Comparison of ENCODE assay signal across 25 mouse cellular contexts in the genomic region with DNA sequence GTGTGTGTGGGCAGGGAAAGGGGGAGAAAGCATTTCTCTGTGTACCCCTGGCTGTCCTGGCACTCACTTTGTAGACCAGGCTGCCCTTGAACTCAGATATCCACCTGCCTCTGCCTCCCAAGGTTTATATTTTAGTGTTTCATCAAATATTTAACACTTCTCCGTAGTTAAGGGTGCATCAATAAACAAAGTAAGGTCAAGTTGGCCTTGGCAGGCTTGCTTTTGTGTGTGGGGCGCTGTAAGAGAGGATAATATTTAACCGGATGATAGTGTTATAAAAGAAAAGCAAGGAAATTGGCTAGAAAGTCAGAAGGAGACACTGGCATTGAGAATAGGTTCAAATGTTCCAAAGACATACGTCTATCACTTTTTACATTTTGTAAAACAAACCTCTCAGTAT.
"Had no signal": no experiment of that assay in that cellular context is flagged by ENCODE, and none has a peak within 500 bp of the region (broad histone marks: within the 10 kb centered on the region; RNA-seq: fewer than 3 reads in every experiment).

No protein-coding gene starts in this region.

- H3K4me2 ChIP-seq: forebrain, embryonic 15.5 days; heart, embryonic 11.5 days; heart, embryonic 13.5 days; heart, embryonic 15.5 days; hindbrain, embryonic 13.5 days; hindbrain, embryonic 15.5 days; limb, embryonic 13.5 days; limb, embryonic 15.5 days; liver, embryonic 11.5 days; liver, embryonic 13.5 days; liver, embryonic 15.5 days had no signal

- H3K36me3 ChIP-seq: forebrain, embryonic 15.5 days; hindbrain, embryonic 15.5 days had no signal

- H3K27ac ChIP-seq: forebrain, embryonic 15.5 days; heart, adult 2 months; heart, embryonic 13.5 days; heart, embryonic 15.5 days; hindbrain, embryonic 13.5 days; hindbrain, embryonic 15.5 days; hindbrain, postnatal 0 days; kidney, postnatal 0 days; limb, embryonic 13.5 days; limb, embryonic 15.5 days; liver, embryonic 13.5 days; liver, embryonic 15.5 days had no signal

- ATAC-seq: forebrain, embryonic 15.5 days; forebrain, postnatal 0 days; hindbrain, postnatal 0 days; intestine, embryonic 16.5 days had no signal

- H3K9ac ChIP-seq: forebrain, embryonic 15.5 days; forebrain, postnatal 0 days; heart, embryonic 13.5 days; heart, embryonic 15.5 days; hindbrain, embryonic 13.5 days; hindbrain, embryonic 15.5 days; limb, embryonic 13.5 days; limb, embryonic 15.5 days; liver, embryonic 13.5 days; liver, embryonic 15.5 days had no signal

- H3K4me3 ChIP-seq: forebrain, embryonic 15.5 days; heart, adult 2 months; heart, embryonic 13.5 days; heart, embryonic 15.5 days; hindbrain, embryonic 13.5 days; hindbrain, embryonic 15.5 days; limb, embryonic 13.5 days; limb, embryonic 15.5 days; liver, embryonic 13.5 days; liver, embryonic 15.5 days had no signal

- DNase-seq: forebrain, postnatal 0 days; gastrocnemius, postnatal 14 days; gastrocnemius, postnatal 36 days; heart, adult 11 months; heart, adult 2 months; heart, postnatal 14 days; heart, postnatal 36 days; layer of hippocampus, adult 9-11 months; layer of hippocampus, postnatal 36 days; left cerebral cortex, postnatal 4 days; liver, embryonic 13.5 days; lung, adult 18-20 months had no signal

- H3K9me3 ChIP-seq: forebrain, embryonic 15.5 days; heart, embryonic 13.5 days; heart, embryonic 15.5 days; hindbrain, embryonic 13.5 days; hindbrain, embryonic 15.5 days; limb, embryonic 13.5 days; limb, embryonic 15.5 days; liver, embryonic 13.5 days; liver, embryonic 15.5 days had no signal

- H3K27me3 ChIP-seq: forebrain, embryonic 15.5 days; heart, embryonic 13.5 days; heart, embryonic 15.5 days; hindbrain, embryonic 13.5 days; hindbrain, embryonic 15.5 days; limb, embryonic 13.5 days; limb, embryonic 15.5 days; liver, embryonic 13.5 days; liver, embryonic 15.5 days had no signal
